Mouse (Mus musculus) ovary, postnatal 36 days (tissue): ENCODE measurements around the gene Grm5.

ENCODE experiments used
- DNase-seq: peaks from one replicate; pipeline ENCODE4 v3.0.0; 2022; ENCODE audit warnings: low spot score, mixed read lengths

Gene Grm5

GRCm38 (mm10) chr7:87846082-87846481 is 262.1 kb downstream of the Grm5 start:
- no peak for DNase-seq

- no peak for DNase-seq
These were observed 342.0 kb downstream of the Grm5 start for GRCm38 (mm10) chr7:87925956-87926355.

GRCm38 (mm10) chr7:87937415-87937814 is 353.4 kb downstream of the Grm5 start:
- no peak for DNase-seq

- DNase-seq = no peak
These were observed 354.3 kb downstream of the Grm5 start for GRCm38 (mm10) chr7:87938265-87938664.

- no peak for DNase-seq
These were observed 366.2 kb downstream of the Grm5 start for GRCm38 (mm10) chr7:87950205-87950604.

- DNase-seq = no peak
These were observed 389.2 kb downstream of the Grm5 start for GRCm38 (mm10) chr7:87973216-87973615.

- DNase-seq = no peak
These were observed 391.1 kb downstream of the Grm5 start for GRCm38 (mm10) chr7:87975041-87975440.

- DNase-seq = no peak
These were observed 399.5 kb downstream of the Grm5 start for GRCm38 (mm10) chr7:87983494-87983893.

- DNase-seq = no peak
These were observed 430.5 kb downstream of the Grm5 start for GRCm38 (mm10) chr7:88014451-88014850.

- DNase-seq = peak; percentile 2
These were observed 443.6 kb downstream of the Grm5 start for GRCm38 (mm10) chr7:88027411-88028132.

GRCm38 (mm10) chr7:88047366-88047765 is 463.4 kb downstream of the Grm5 start:
- no peak for DNase-seq

GRCm38 (mm10) chr7:88054224-88054938 is 470.4 kb downstream of the Grm5 start:
- DNase-seq = no peak

GRCm38 (mm10) chr7:88056438-88056837 is 472.5 kb downstream of the Grm5 start:
- no peak for DNase-seq

GRCm38 (mm10) chr7:88091115-88091514 is 507.1 kb downstream of the Grm5 start:
- DNase-seq = no peak

- no peak for DNase-seq
These were observed 512.7 kb downstream of the Grm5 start for GRCm38 (mm10) chr7:88096536-88097107.

GRCm38 (mm10) chr7:88097715-88098114 is 513.7 kb downstream of the Grm5 start:
- peak; percentile 64 for DNase-seq

GRCm38 (mm10) chr7:88116724-88117409 is 532.9 kb downstream of the Grm5 start:
- no peak for DNase-seq

GRCm38 (mm10) chr7:88128080-88128848 is 544.3 kb downstream of the Grm5 start:
- no peak for DNase-seq

- DNase-seq = peak; percentile 18
These were observed 545.8 kb downstream of the Grm5 start for GRCm38 (mm10) chr7:88129536-88130487.

GRCm38 (mm10) chr7:88130488-88130849 is 546.5 kb downstream of the Grm5 start:
- no peak for DNase-seq
